Mouse (Mus musculus) erythroblast, embryonic 14.5 days (primary cell): ENCODE measurements around the gene Ptpre.

Source experiments
- GATA1 ChIP-seq: IDR thresholded peaks from 2 replicates; pipeline ENCODE4 v1.6.1; 2012; ENCODE audit warnings: low read length, inconsistent platforms, mixed read lengths
- TAL1 ChIP-seq: IDR thresholded peaks from 3 replicates; pipeline ENCODE4 v1.6.1; 2012; ENCODE audit warnings: low read length, inconsistent platforms, mixed read lengths

- TF ChIP-seq TAL1: no peak
- TF ChIP-seq GATA1: no peak
Measured at GRCm38 (mm10) chr7:135609028-135609427, 71.7 kb downstream of the Ptpre start.
